Mouse (Mus musculus): ENCODE results near the gene Pbx4.

DNA sequence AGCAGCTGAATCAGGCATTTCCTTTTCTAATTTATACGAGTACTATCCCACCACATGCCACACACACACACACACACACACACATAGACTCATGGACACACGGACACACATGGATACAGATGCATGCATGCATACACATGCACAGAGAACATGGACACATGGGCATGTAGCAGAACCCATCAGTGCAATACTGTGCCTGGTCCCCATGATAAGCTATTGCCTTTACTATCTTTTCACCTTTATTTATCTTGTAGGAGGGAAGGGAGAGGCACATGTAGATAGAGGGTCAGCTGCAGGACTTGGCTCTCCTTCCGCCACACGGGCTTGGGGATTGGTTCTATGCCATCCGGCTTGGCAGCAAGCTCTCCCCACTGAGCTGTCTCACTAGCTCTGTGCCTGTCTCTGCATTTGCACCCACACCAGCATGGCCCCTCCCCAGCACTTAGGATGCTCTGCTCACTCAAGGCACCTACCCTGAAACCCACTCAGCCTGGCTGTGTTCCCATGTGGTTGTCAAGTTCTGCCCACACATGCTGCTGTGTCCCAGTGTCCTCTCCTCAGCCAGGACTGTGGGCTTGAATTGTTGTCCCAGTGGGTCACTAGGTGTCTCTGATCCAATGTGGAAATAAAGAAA lies 31.2 kb downstream of the Pbx4 start:
- TF ChIP-seq CHD2 (IDR thresholded peaks at IDR 0.05; ENCODE audit: low read depth, low read length), result no peak
- TF ChIP-seq ZC3H11A (IDR thresholded peaks at IDR 0.05; ENCODE audit: borderline replicate concordance, low read depth, low read length), result no peak
- TF ChIP-seq HCFC1 (IDR thresholded peaks at IDR 0.05; ENCODE audit: borderline replicate concordance, insufficient read depth, low read length), result no peak
